Mouse (Mus musculus) heart, embryonic 12.5 days (tissue): Measurements from ENCODE around the gene Defb15. TPM values are rescaled to one million over a fixed set of nuclear protein-coding genes. Genes with fewer than 3 reads are reported as not detected.
"Not testable (repeated sequence)": the region's sequence is repeated elsewhere in the genome, so short reads cannot be mapped to it uniquely, and the experiment has no call there.

Experiments used
- ATAC-seq: fragments of 200-750 bp; cut with Nextera tagmentation; 2 replicates; pipeline ENCODE4 v1.8.0; 2017; ENCODE audit warnings: moderate TSS enrichment, moderate library complexity; ENCODE audit not compliant: insufficient number of reproducible peaks, low FRiP score
- H3K27ac ChIP-seq: fragments of 300-500 bp; sonication (generic); 2 replicates; pipeline ENCODE4 v1.5.1; 2016; ENCODE audit warnings: mild to moderate bottlenecking, moderate library complexity; ENCODE audit not compliant: poor library complexity, severe bottlenecking
- H3K27me3 ChIP-seq: fragments of 300-500 bp; sonication (generic); replicated peaks from 2 replicates; pipeline ENCODE4 v1.6.1; 2016; ENCODE audit warnings: mild to moderate bottlenecking, moderate library complexity
- H3K36me3 ChIP-seq: fragments of 300-500 bp; sonication (generic); 2 replicates; pipeline ENCODE4 v1.6.1; 2016; ENCODE audit warnings: mild to moderate bottlenecking, moderate library complexity
- H3K4me1 ChIP-seq: fragments of 300-500 bp; sonication (generic); replicated peaks from 2 replicates; pipeline ENCODE4 v1.6.1; 2016; ENCODE audit warnings: mild to moderate bottlenecking
- H3K4me2 ChIP-seq: fragments of 300-500 bp; sonication (generic); 2 replicates; pipeline ENCODE4 v1.6.1; 2016; ENCODE audit warnings: mild to moderate bottlenecking, moderate library complexity
- H3K4me3 ChIP-seq: fragments of 300-500 bp; sonication (generic); 2 replicates; pipeline ENCODE4 v1.5.1; 2016; ENCODE audit warnings: mild to moderate bottlenecking
- H3K9ac ChIP-seq: fragments of 300-500 bp; sonication (generic); 2 replicates; pipeline ENCODE4 v1.6.1; 2016; ENCODE audit warnings: mild to moderate bottlenecking, moderate library complexity
- H3K9me3 ChIP-seq: fragments of 300-500 bp; sonication (generic); replicated peaks from 2 replicates; pipeline ENCODE4 v1.6.1; 2016; ENCODE audit warnings: mild to moderate bottlenecking, moderate library complexity
- WGBS: fragments of 180-500 bp; shearing (Covaris S2); methylation state at CpG from one replicate; pipeline ENCODE4 v1.1.7; 2016; 5-methylcytosine and 5-hydroxymethylcytosine counted together
- polyA plus RNA-seq: library from polyadenylated mRNA; unstranded; fragments of >200 nt; fragmentation: Nextera tagmentation; extraction: Ambion mirVana; gene quantifications from 2 replicates; pipeline ENCODE4 v1.2.1, GENCODE M21; 2016

Defb15 gene
- polyA plus RNA-seq, 1 experiment from 2014 or later, result not detected

DNA sequence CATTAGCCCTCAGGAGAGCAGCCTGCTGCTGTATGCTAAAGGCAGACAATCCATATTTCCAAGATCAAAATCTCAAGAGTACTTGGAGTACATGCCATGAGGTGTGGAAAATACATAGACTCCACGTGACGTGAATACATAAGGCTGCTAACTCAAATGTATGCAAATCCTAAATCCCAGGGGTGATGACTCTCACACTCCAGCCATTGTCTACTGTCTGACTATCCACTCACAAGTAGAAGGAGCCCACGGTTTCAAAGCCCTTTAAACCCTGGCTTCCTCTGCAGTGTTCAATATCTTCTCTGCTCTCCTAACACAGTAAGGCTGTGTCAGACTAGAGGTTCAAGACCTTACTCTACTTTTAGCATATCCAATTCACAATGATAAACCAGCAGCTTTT is 1.8 kb downstream of the Defb15 start:
- H3K4me1 ChIP-seq, H3K9ac ChIP-seq, H3K27ac ChIP-seq, H3K4me2 ChIP-seq, H3K9me3 ChIP-seq, H3K36me3 ChIP-seq, H3K4me3 ChIP-seq, H3K27me3 ChIP-seq, ATAC-seq: not testable (repeated sequence)
- WGBS, result 79% methylated on average over 3 of the region's 3 CpGs

DNA sequence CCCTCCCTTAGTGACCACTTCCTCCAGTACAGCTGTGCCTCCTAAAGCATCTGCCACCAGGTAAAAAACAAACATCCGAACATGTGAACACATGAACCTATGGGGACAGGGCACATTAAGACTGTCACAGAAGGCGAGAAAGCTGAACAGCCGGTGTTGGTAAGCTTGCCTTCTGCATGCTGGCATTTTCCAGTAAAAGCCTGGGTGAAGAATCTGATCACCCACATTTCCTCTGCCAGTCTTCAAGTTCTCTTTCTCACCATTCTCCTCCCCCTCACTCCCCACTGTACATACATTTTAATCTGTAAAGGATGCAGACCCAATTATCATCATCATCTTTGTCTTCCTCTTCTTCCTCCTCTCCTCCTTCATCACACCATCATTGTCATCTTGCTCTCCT is 16.9 kb downstream of the Defb15 start:
- no peak for ATAC-seq
- H3K27ac ChIP-seq, result no peak overlapping the region
- H3K4me2 ChIP-seq, result no peak overlapping the region
- WGBS, result 76% methylated on average over 3 of the region's 3 CpGs
- H3K9ac ChIP-seq, result no peak overlapping the region
- no peaks in the 10 kb centered on the region for H3K27me3 ChIP-seq
- no peaks in the 10 kb centered on the region for H3K36me3 ChIP-seq
- H3K9me3 ChIP-seq, result no peaks in the 10 kb centered on the region
- H3K4me3 ChIP-seq, result no peak overlapping the region
- H3K4me1 ChIP-seq, result no peaks in the 10 kb centered on the region

DNA sequence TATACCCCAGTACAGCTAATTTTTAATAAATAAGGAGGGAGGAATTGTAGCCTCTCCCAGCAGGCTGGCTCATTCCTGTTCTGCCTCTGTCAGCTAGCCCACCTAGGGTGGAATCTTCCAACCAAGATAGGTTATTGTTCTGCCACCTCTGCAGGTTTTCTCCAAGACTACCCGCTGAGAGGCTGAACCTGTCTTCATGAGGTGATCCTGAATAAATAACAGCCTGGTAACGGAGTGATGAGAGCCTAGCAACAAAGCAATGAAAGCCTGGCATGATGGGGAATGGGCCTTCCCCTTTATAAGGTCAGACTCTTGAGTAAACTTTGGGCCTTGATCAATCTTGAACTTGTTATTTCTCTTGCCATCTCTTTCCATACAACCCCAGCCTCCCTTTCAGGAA is 20.0 kb downstream of the Defb15 start:
- H3K4me2 ChIP-seq, result no peak overlapping the region
- no peak for ATAC-seq
- no peaks in the 10 kb centered on the region for H3K4me1 ChIP-seq
- H3K36me3 ChIP-seq, result no peaks in the 10 kb centered on the region
- no peak overlapping the region for H3K27ac ChIP-seq
- WGBS, result 30% methylated on average over 2 of the region's 2 CpGs
- H3K9ac ChIP-seq, result no peak overlapping the region
- no peaks in the 10 kb centered on the region for H3K9me3 ChIP-seq
- H3K27me3 ChIP-seq, result no peaks in the 10 kb centered on the region
- no peak overlapping the region for H3K4me3 ChIP-seq

DNA sequence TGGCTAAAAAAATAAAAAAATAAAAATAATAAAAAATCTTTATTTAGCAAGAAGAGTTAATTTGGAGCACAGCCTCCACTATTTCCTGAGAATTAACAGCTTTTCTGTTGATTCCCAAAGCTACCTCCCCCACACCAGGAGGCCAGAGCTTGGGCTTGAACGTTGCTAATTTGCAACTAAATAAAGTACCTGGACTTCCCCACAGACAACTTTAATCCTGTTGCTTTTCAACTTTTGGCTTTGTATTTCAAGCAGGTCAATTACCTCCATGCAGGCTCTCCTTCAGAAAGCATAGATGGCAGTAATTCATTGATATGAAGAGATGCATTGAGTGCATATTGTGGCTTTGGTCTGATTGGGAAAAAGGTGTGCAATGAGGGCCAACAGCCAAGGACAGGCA is 20.6 kb downstream of the Defb15 start:
- Histone ChIP-seq H3K27me3 (no peaks in the 10 kb centered on the region), H3K4me1 (no peaks in the 10 kb centered on the region), H3K27ac (no peak overlapping the region), H3K4me3 (no peak overlapping the region), H3K4me2 (no peak overlapping the region), H3K9ac (no peak overlapping the region), H3K9me3 (no peaks in the 10 kb centered on the region), H3K36me3 (no peaks in the 10 kb centered on the region)
- no peak for ATAC-seq
- 7% methylated on average over 1 of the region's 1 CpGs for WGBS

DNA sequence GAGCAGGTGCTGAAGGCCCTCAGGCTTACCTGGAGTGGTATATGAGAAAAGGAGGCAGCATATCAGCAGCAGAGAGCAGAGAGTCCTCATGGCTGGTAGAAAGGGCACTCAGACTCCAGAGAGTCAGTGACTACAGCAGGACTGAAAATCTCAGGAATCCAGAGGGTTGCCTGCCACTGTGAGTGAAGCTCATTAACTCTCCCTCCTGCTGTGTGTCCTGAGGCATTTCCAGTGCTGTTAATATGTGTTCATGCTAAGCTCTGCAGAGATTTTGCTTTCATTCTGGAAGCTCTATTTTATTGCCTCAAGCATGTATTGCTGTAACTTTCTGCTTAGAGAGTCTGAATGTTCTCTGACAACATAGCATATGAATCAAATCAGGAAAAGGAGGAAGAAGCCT is 26.2 kb downstream of the Defb15 start, which contains the start of gene Defb11:
Gene Defb11, minus strand, starts transcription at position 123 of the 400 bp plus-strand sequence.
- H3K4me3 ChIP-seq, H3K27ac ChIP-seq, ATAC-seq, H3K4me2 ChIP-seq, H3K9me3 ChIP-seq, H3K4me1 ChIP-seq, H3K9ac ChIP-seq, H3K27me3 ChIP-seq, H3K36me3 ChIP-seq: not testable (repeated sequence)

DNA sequence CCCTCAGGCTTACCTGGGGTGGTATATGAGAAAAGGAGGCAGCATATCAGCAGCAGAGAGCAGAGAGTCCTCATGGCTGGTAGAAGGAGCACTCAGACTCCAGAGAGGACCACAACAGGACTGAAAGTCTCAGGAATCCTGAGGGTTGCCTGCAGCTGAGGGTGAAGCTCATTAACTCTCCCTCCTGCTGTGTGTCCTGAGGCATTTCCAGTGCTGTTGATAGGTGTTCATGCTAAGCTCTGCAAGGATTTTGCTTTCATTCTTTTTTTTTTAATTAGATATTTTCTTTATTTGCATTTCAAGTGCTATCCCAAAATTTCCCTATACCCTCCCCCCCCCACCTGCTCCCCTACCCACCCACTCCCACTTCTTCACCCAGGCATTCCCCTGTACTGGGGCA is 47.2 kb downstream of the Defb15 start, which contains the start of gene Defb9:
Gene Defb9, minus strand, starts transcription at position 101 of the 400 bp plus-strand sequence.
- H3K4me2 ChIP-seq, H3K9me3 ChIP-seq, H3K36me3 ChIP-seq, H3K4me3 ChIP-seq, H3K27me3 ChIP-seq, H3K9ac ChIP-seq, H3K4me1 ChIP-seq, ATAC-seq, H3K27ac ChIP-seq: not testable (repeated sequence)

Other genes with a start within 250 kb of the Defb15 start
- not detected in 2 replicates for gene AY761184, start 229.1 kb downstream of the Defb15 start, polyA plus RNA-seq
- gene Defa24, start 198.2 kb downstream of the Defb15 start, polyA plus RNA-seq, result not detected in 2 replicates
- gene Defb50, start 109.2 kb downstream of the Defb15 start, polyA plus RNA-seq, result not detected in 2 replicates
- not detected in 2 replicates for gene Defb2, start 92.8 kb downstream of the Defb15 start, polyA plus RNA-seq
- gene Defb10, start 73.8 kb downstream of the Defb15 start, polyA plus RNA-seq, result not detected in 2 replicates
- gene Defb9, start 47.3 kb downstream of the Defb15 start, polyA plus RNA-seq, result not detected in 2 replicates
- gene Defb11, start 26.3 kb downstream of the Defb15 start, polyA plus RNA-seq, result not detected in 2 replicates
- not detected in 2 replicates for gene Defb35, start 5.6 kb upstream of the Defb15 start, polyA plus RNA-seq
- gene Defb13, start 14.1 kb upstream of the Defb15 start, polyA plus RNA-seq, result not detected in 2 replicates
- gene Fam90a1a, start 26.0 kb upstream of the Defb15 start, polyA plus RNA-seq, result not detected in 2 replicates
- not detected in 2 replicates for gene Ccdc70, start 37.1 kb upstream of the Defb15 start, polyA plus RNA-seq
- 2.4 and 2.9 TPM in 2 replicates for gene Atp7b, start 127.6 kb upstream of the Defb15 start, polyA plus RNA-seq
- gene Alg11, start 128.0 kb upstream of the Defb15 start, polyA plus RNA-seq, result 27.9 and 29.1 TPM in 2 replicates
- 0.11 TPM in 1 of 2 replicates, not detected in the other for gene Nek5, start 192.3 kb upstream of the Defb15 start, polyA plus RNA-seq
- 4.7 and 5.0 TPM in 2 replicates for gene Nek3, start 233.7 kb upstream of the Defb15 start, polyA plus RNA-seq